ENCODE assay signal across 26 mouse cellular contexts in genomic region chr6:125217899-125218298, GRCm38 (mm10). TPM values are rescaled to one million over a fixed set of nuclear protein-coding genes. Genes with fewer than 3 reads are reported as not detected.
DNase-seq lines count a peak whose midpoint lies in the region; ATAC-seq and TF ChIP-seq lines count a peak whose summit lies in the region.
"Had no signal": no experiment of that assay in that cellular context is flagged by ENCODE, and none has a peak within 500 bp of the region (broad histone marks: within the 10 kb centered on the region; RNA-seq: fewer than 3 reads in every experiment).

No protein-coding gene starts in this region.

- H3K4me1 ChIP-seq in stomach, embryonic 16.5 days (ENCODE audit: control insufficient read depth, insufficient read depth, low read length) = peaks cover 7% of the 10 kb centered on the region; the same call in 1 of the 2 replicates
- no peaks in the 10 kb centered on the region; the same call in 1 of the 2 replicates for H3K4me1 ChIP-seq in stomach, postnatal 0 days (replicated peaks; ENCODE audit: control insufficient read depth, insufficient read depth)

- H3K4me3 ChIP-seq in left cerebral cortex, adult 2 months = peak overlapping the region; percentile 3; the same call in 1 of the 2 replicates
- H3K4me3 ChIP-seq in stomach, embryonic 16.5 days (replicated peaks; ENCODE audit: low read length) = no peak overlapping the region
- no peak overlapping the region for H3K4me3 ChIP-seq in stomach, postnatal 0 days (ENCODE audit: low read depth, low read length)
- H3K4me3 ChIP-seq: embryonic facial prominence, embryonic 10.5 days; embryonic facial prominence, embryonic 13.5 days; erythroblast, embryonic 14.5 days; forebrain, embryonic 13.5 days; gastrocnemius, adult 2 months; hindbrain, embryonic 12.5 days; hindbrain, embryonic 15.5 days had no signal

- TF ChIP-seq CTCF in left cerebral cortex, adult 2 months (IDR thresholded peaks at IDR 0.05) = no peak
- no peak for TF ChIP-seq CTCF in stomach, postnatal 0 days (IDR thresholded peaks at IDR 0.05; ENCODE audit: low read depth)

- no peak for ATAC-seq in stomach, embryonic 16.5 days (ENCODE audit: insufficient read depth, low FRiP score)
- no peak for ATAC-seq in stomach, postnatal 0 days (ENCODE audit: low FRiP score, low TSS enrichment)
- ATAC-seq: CD4-positive, CD25-positive, alpha-beta regulatory T cell, adult 4 months; forebrain, embryonic 13.5 days; forebrain, embryonic 16.5 days had no signal

- H3K36me3 ChIP-seq in stomach, embryonic 16.5 days (ENCODE audit: control insufficient read depth, insufficient read depth, low read length) = no peaks in the 10 kb centered on the region
- no peaks in the 10 kb centered on the region for H3K36me3 ChIP-seq in stomach, postnatal 0 days (ENCODE audit: control insufficient read depth, insufficient read depth, low read length)
- H3K36me3 ChIP-seq: embryonic facial prominence, embryonic 10.5 days; embryonic facial prominence, embryonic 13.5 days; hindbrain, embryonic 12.5 days; hindbrain, embryonic 15.5 days had no signal

- WGBS in stomach, embryonic 16.5 days = 78% methylated on average over 11 of the region's 11 CpGs
- WGBS in stomach, postnatal 0 days = 68% methylated on average over 11 of the region's 11 CpGs

- no peak overlapping the region for H3K9ac ChIP-seq in stomach, embryonic 16.5 days (ENCODE audit: low read length)
- H3K9ac ChIP-seq in stomach, postnatal 0 days (ENCODE audit: low read length) = no peak overlapping the region
- H3K9ac ChIP-seq: embryonic facial prominence, embryonic 13.5 days; forebrain, embryonic 13.5 days; hindbrain, embryonic 12.5 days; hindbrain, embryonic 15.5 days had no signal

- TF ChIP-seq EP300 in stomach, postnatal 0 days (optimal IDR thresholded peaks at IDR 0.05) = no peak

- intact Hi-C loops in left cerebral cortex, adult 2 months (cut with DNase I) = loop anchor here (5.0 kb wide), 1 partner anchor 1424 kb away; no protein-coding TSS in a partner anchor

- H3K4me2 ChIP-seq in stomach, embryonic 16.5 days (ENCODE audit: low read depth, low read length) = no peak overlapping the region
- H3K4me2 ChIP-seq in stomach, postnatal 0 days (replicated peaks; ENCODE audit: low read depth) = no peak overlapping the region
- H3K4me2 ChIP-seq: embryonic facial prominence, embryonic 13.5 days; forebrain, embryonic 13.5 days; heart, embryonic 11.5 days; hindbrain, embryonic 12.5 days; hindbrain, embryonic 15.5 days had no signal

- no peak overlapping the region for H3K27ac ChIP-seq in left cerebral cortex, adult 2 months
- 0 out of 2 replicates have a peak overlapping the region, but pooled peaks have one; percentile 16 for H3K27ac ChIP-seq in stomach, embryonic 16.5 days (ENCODE audit: low read length)
- no peak overlapping the region for H3K27ac ChIP-seq in stomach, postnatal 0 days (replicated peaks)
- H3K27ac ChIP-seq: embryonic facial prominence, embryonic 10.5 days; embryonic facial prominence, embryonic 13.5 days; forebrain, embryonic 13.5 days; gastrocnemius, adult 2 months; hindbrain, embryonic 12.5 days; hindbrain, embryonic 15.5 days had no signal

- H3K27me3 ChIP-seq in stomach, embryonic 16.5 days (ENCODE audit: control insufficient read depth, insufficient read depth, low read length) = no peaks in the 10 kb centered on the region
- no peaks in the 10 kb centered on the region for H3K27me3 ChIP-seq in stomach, postnatal 0 days (ENCODE audit: control insufficient read depth, insufficient read depth, low read length)

- peak; percentile 42 for DNase-seq in cerebellum, adult 9-11 months
- no peak for DNase-seq in cerebellum, postnatal 25 days
- no peak for DNase-seq in left cerebral cortex, adult 2 months (ENCODE audit: extremely low spot score in 1 of 2, low spot score in 2 of 2)
- DNase-seq in left cerebral cortex, adult 18-20 months (ENCODE audit: low spot score in 2 of 2) = no peak
- DNase-seq in stomach, postnatal 0 days (ENCODE audit: low spot score) = no peak
- no peak for DNase-seq in spleen, adult 12 weeks (ENCODE audit: low spot score)
- DNase-seq: adrenal gland, adult 8-10 months; adrenal gland, postnatal 36 days; cerebellum, adult 11 months; embryo, embryonic 11 days; gastrocnemius, adult 2 months; gastrocnemius, postnatal 14 days; heart, adult 11 months had no signal

- H3K9me3 ChIP-seq in stomach, embryonic 16.5 days (replicated peaks; ENCODE audit: control insufficient read depth, low read length) = no peaks in the 10 kb centered on the region; the same call in 1 of the 2 replicates
- H3K9me3 ChIP-seq in stomach, postnatal 0 days (ENCODE audit: control insufficient read depth, low read length) = no peaks in the 10 kb centered on the region
- H3K9me3 ChIP-seq: embryonic facial prominence, embryonic 10.5 days; embryonic facial prominence, embryonic 13.5 days; forebrain, embryonic 13.5 days; hindbrain, embryonic 12.5 days; hindbrain, embryonic 15.5 days had no signal

RNA-seq across cellular contexts. Expression of gene Vamp1, which starts 2.5 kb away (rescaled TPM):
- total RNA-seq in left cerebral cortex, adult 2 months (2021) = 100 to 1,000 TPM; 125 to 128 TPM
- total RNA-seq in left cerebral cortex, adult 18-20 months (2021) = 100 to 1,000 TPM; 111 to 145 TPM
- polyA plus RNA-seq in stomach, embryonic 16.5 days (2015; fragmentation: Nextera tagmentation; extraction: Ambion mirVana) = 6.9 and 7.4 TPM in 2 replicates
- polyA plus RNA-seq in stomach, postnatal 0 days (2015; fragmentation: Nextera tagmentation; extraction: Ambion mirVana) = 3.3 and 3.4 TPM in 2 replicates

RNA-seq across cellular contexts. Expression of gene Tapbpl, which starts 13.8 kb away (rescaled TPM):
- 1 to 10 TPM; 5.0 to 6.0 TPM for total RNA-seq in left cerebral cortex, adult 2 months (2021)
- total RNA-seq in left cerebral cortex, adult 18-20 months (2021) = 1 to 10 TPM; 6.5 to 6.8 TPM
- 9.0 and 9.6 TPM in 2 replicates for polyA plus RNA-seq in stomach, embryonic 16.5 days (2015; fragmentation: Nextera tagmentation; extraction: Ambion mirVana)
- polyA plus RNA-seq in stomach, postnatal 0 days (2015; fragmentation: Nextera tagmentation; extraction: Ambion mirVana) = 8.5 and 8.6 TPM in 2 replicates

RNA-seq across cellular contexts. Expression of gene Cd27, which starts 18.9 kb away (rescaled TPM):
- not detected for total RNA-seq in left cerebral cortex, adult 2 months (2021)
- total RNA-seq in left cerebral cortex, adult 18-20 months (2021) = not detected
- polyA plus RNA-seq in stomach, embryonic 16.5 days (2015; fragmentation: Nextera tagmentation; extraction: Ambion mirVana) = 2.5 and 2.7 TPM in 2 replicates
- 0.91 and 1.1 TPM in 2 replicates for polyA plus RNA-seq in stomach, postnatal 0 days (2015; fragmentation: Nextera tagmentation; extraction: Ambion mirVana)
- total RNA-seq: MEL had no signal
- polyA plus RNA-seq: cerebellum, adult 2 months; cortical plate, adult 2 months had no signal

RNA-seq across cellular contexts. Expression of gene Mrpl51, which starts 26.3 kb away (rescaled TPM):
- total RNA-seq in left cerebral cortex, adult 2 months (2021) = 10 to 100 TPM; 69.1 to 74.5 TPM
- 10 to 100 TPM; 69.7 to 81.2 TPM for total RNA-seq in left cerebral cortex, adult 18-20 months (2021)
- polyA plus RNA-seq in stomach, embryonic 16.5 days (2015; fragmentation: Nextera tagmentation; extraction: Ambion mirVana) = 212 and 232 TPM in 2 replicates
- 196 and 211 TPM in 2 replicates for polyA plus RNA-seq in stomach, postnatal 0 days (2015; fragmentation: Nextera tagmentation; extraction: Ambion mirVana)

RNA-seq across cellular contexts. Expression of gene Ncapd2, which starts 26.4 kb away (rescaled TPM):
- 10 to 100 TPM; 22.6 to 23.4 TPM for total RNA-seq in left cerebral cortex, adult 2 months (2021)
- total RNA-seq in left cerebral cortex, adult 18-20 months (2021) = 10 to 100 TPM; 22.0 to 24.4 TPM
- 90.3 and 102 TPM in 2 replicates for polyA plus RNA-seq in stomach, embryonic 16.5 days (2015; fragmentation: Nextera tagmentation; extraction: Ambion mirVana)
- 15.3 and 16.6 TPM in 2 replicates for polyA plus RNA-seq in stomach, postnatal 0 days (2015; fragmentation: Nextera tagmentation; extraction: Ambion mirVana)
